Mouse (Mus musculus) forebrain, postnatal 0 days (tissue): ENCODE measurements around the gene Osbpl11. TPM values are rescaled to one million over a fixed set of nuclear protein-coding genes. Genes with fewer than 3 reads are reported as not detected.
"Not testable (repeated sequence)": the region's sequence is repeated elsewhere in the genome, so short reads cannot be mapped to it uniquely, and the experiment has no call there.

Experiments used
- ATAC-seq: fragments of 200-750 bp; cut with Nextera tagmentation; 2 replicates; pipeline ENCODE4 v1.8.0; 2017; ENCODE audit warnings: mild to moderate bottlenecking, moderate library complexity
- DNase-seq: peaks from one replicate; pipeline ENCODE4 v3.0.0-alpha.2; 2015
- H3K27ac ChIP-seq: fragments of 300-500 bp; sonication (generic); 2 replicates; pipeline ENCODE4 v1.5.1; 2014; ENCODE audit warnings: low read depth, mild to moderate bottlenecking, antibody characterized with exemption, low read length, moderate library complexity, mixed read lengths
- H3K27me3 ChIP-seq: fragments of 300-500 bp; sonication (generic); 2 replicates; pipeline ENCODE4 v1.6.1; 2014; ENCODE audit warnings: mild to moderate bottlenecking, low read length, mixed read lengths; ENCODE audit not compliant: insufficient read depth
- H3K36me3 ChIP-seq: fragments of 300-500 bp; sonication (generic); 2 replicates; pipeline ENCODE4 v1.6.1; 2014; ENCODE audit warnings: mild to moderate bottlenecking, moderate library complexity; ENCODE audit not compliant: insufficient read depth
- H3K4me1 ChIP-seq: fragments of 300-500 bp; sonication (generic); 2 replicates; pipeline ENCODE4 v1.6.1; 2014; ENCODE audit warnings: antibody characterized with exemption; ENCODE audit not compliant: insufficient read depth
- H3K4me2 ChIP-seq: fragments of 300-500 bp; sonication (generic); 2 replicates; pipeline ENCODE4 v1.6.1; 2014; ENCODE audit warnings: low read depth, mild to moderate bottlenecking, moderate library complexity
- H3K4me3 ChIP-seq: fragments of 300-500 bp; sonication (generic); 2 replicates; pipeline ENCODE4 v1.5.1; 2014; ENCODE audit warnings: low read depth, low read length, mixed read lengths
- H3K9ac ChIP-seq: fragments of 300-500 bp; sonication (generic); 2 replicates; pipeline ENCODE4 v1.6.1; 2014; ENCODE audit warnings: mild to moderate bottlenecking
- H3K9me3 ChIP-seq: fragments of 300-500 bp; sonication (generic); 2 replicates; pipeline ENCODE4 v1.6.1; 2016; ENCODE audit warnings: low read length
- CTCF ChIP-seq: sonication (generic); IDR thresholded peaks from 2 replicates; pipeline ENCODE4 v1.5.1; 2016; ENCODE audit warnings: antibody characterized with exemption, control low read depth, low read depth
- WGBS: fragments of 180-500 bp; shearing (Covaris S2); extraction: QIAGEN DNeasy Blood & Tissue Kit; methylation state at CpG from one replicate; pipeline ENCODE4 v1.1.7; 2014; 5-methylcytosine and 5-hydroxymethylcytosine counted together
- polyA plus RNA-seq: library from polyadenylated mRNA; unstranded; fragments of >200 nt; fragmentation: Nextera tagmentation; extraction: Ambion mirVana; gene quantifications from 2 replicates; pipeline ENCODE4 v1.2.1, GENCODE M21; 2015
- total RNA-seq: library from RNA; depleted of rRNA; stranded (reverse); fragments of >200 nt; gene quantifications from 2 replicates; pipeline ENCODE4 v1.2.3, GENCODE M21; 2014

The Osbpl11 gene
- total and polyA plus RNA-seq, 2 experiments from 2014 or later, result 13.3 to 23.5 TPM

- H3K27ac ChIP-seq, result no peak overlapping the region
- TF ChIP-seq CTCF, result peak; percentile 58
- H3K9ac ChIP-seq, result no peak overlapping the region
- H3K36me3 ChIP-seq, result no peaks in the 10 kb centered on the region
- H3K4me1 ChIP-seq, result no peaks in the 10 kb centered on the region
- no peaks in the 10 kb centered on the region for H3K27me3 ChIP-seq
- no peak overlapping the region for H3K4me2 ChIP-seq
- WGBS, result 52% methylated on average over 5 of the region's 5 CpGs
- DNase-seq, result no peak
- no peak overlapping the region for H3K4me3 ChIP-seq
- no peak for ATAC-seq
- no peaks in the 10 kb centered on the region for H3K9me3 ChIP-seq
Observed at GRCm38 (mm10) chr16:33167537-33167936, 17.3 kb upstream of the Osbpl11 start.

DNA sequence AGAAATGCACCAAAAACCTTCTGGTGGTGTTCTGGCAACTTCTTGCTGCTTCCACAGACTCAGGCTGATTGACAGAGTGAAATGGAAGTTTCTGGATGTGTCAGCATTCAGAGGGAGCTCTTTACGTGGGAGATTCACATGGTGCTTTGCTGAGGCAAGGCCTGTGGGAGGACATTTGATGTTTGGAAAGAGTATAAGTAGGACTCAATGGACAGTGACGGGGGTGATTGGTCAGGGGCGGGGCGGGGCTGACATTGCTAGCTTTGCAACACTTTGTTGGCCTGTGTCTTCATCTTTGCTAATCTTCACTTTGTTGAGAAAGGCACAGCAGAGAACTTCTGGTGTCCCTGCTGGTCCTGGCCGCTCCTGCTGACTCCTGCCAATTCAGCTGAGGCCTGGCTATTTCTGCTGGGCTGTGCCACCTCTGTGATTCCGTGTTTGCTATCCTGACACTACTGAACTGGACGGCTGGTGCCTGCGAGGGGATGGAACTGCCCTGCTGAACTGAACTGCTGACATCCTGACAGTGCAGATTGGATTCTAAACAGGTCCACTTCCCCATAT lies 15.3 kb upstream of the Osbpl11 start:
- no peak overlapping the region for H3K4me3 ChIP-seq
- no peaks in the 10 kb centered on the region for H3K9me3 ChIP-seq
- ATAC-seq (no peak), DNase-seq (no peak)
- no peaks in the 10 kb centered on the region for H3K36me3 ChIP-seq
- no peaks in the 10 kb centered on the region for H3K4me1 ChIP-seq
- no peak for TF ChIP-seq CTCF
- no peaks in the 10 kb centered on the region for H3K27me3 ChIP-seq
- H3K4me2 ChIP-seq, result no peak overlapping the region
- 61% methylated on average over 8 of the region's 8 CpGs for WGBS
- no peak overlapping the region for H3K9ac ChIP-seq
- no peak overlapping the region for H3K27ac ChIP-seq

GRCm38 (mm10) chr16:33170716-33171587 lies 13.9 kb upstream of the Osbpl11 start:
- no peak overlapping the region for H3K27ac ChIP-seq
- no peak for ATAC-seq
- no peak overlapping the region for H3K4me3 ChIP-seq
- 72% methylated on average over 9 of the region's 9 CpGs for WGBS
- H3K4me2 ChIP-seq, result no peak overlapping the region
- H3K27me3 ChIP-seq, result no peaks in the 10 kb centered on the region
- no peaks in the 10 kb centered on the region for H3K36me3 ChIP-seq
- H3K4me1 ChIP-seq, result no peaks in the 10 kb centered on the region
- no peak overlapping the region for H3K9ac ChIP-seq
- TF ChIP-seq CTCF, result no peak
- no peak for DNase-seq
- H3K9me3 ChIP-seq, result no peaks in the 10 kb centered on the region

GRCm38 (mm10) chr16:33171800-33172199 lies 13.1 kb upstream of the Osbpl11 start:
- DNase-seq, result peak; percentile 55
- Histone ChIP-seq H3K27ac (no peak overlapping the region), H3K27me3 (no peaks in the 10 kb centered on the region), H3K9ac (no peak overlapping the region), H3K36me3 (no peaks in the 10 kb centered on the region), H3K9me3 (no peaks in the 10 kb centered on the region), H3K4me2 (no peak overlapping the region), H3K4me1 (no peaks in the 10 kb centered on the region), H3K4me3 (no peak overlapping the region)
- WGBS, result 65% methylated on average over 6 of the region's 6 CpGs
- ATAC-seq, result peak; percentile 45; the same call in 1 of the 2 replicates
- no peak for TF ChIP-seq CTCF

GRCm38 (mm10) chr16:33173151-33173550 lies 11.7 kb upstream of the Osbpl11 start:
- no peak for TF ChIP-seq CTCF
- 74% methylated on average over 5 of the region's 5 CpGs for WGBS

DNA sequence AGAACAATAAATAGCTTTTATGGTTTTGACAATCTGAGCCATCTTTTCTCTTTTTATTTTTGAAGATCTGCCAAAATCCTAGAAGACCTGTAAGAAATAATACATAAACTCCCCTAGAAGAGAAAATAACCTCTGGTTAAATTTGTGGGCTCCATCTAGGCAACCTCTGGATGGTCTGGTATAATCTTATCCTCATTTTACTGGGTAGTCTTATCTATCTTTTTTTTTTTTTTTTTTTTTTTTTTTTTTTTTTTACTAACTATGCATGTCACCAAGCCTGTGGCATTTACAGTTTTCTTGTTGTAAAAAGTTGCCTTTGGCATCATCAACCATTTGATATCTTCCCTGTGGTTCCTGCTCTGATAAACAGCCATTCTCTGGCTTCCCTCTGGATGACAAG lies 10.2 kb upstream of the Osbpl11 start:
- DNase-seq, result no peak
- Histone ChIP-seq H3K27me3 (no peaks in the 10 kb centered on the region), H3K9me3 (no peaks in the 10 kb centered on the region), H3K36me3 (no peaks in the 10 kb centered on the region), H3K4me1 (no peaks in the 10 kb centered on the region), H3K4me3 (no peak overlapping the region), H3K27ac (no peak overlapping the region), H3K4me2 (no peak overlapping the region), H3K9ac (no peak overlapping the region)
- no peak for TF ChIP-seq CTCF
- no peak for ATAC-seq

More at GRCm38 (mm10) chr16:33173151-33173550, 11.7 kb upstream of the Osbpl11 start:
- H3K9ac ChIP-seq, result no peak overlapping the region
- H3K4me1 ChIP-seq, result no peaks in the 10 kb centered on the region
- H3K4me3 ChIP-seq, result no peak overlapping the region
- no peaks in the 10 kb centered on the region for H3K9me3 ChIP-seq
- no peaks in the 10 kb centered on the region for H3K36me3 ChIP-seq
- no peak overlapping the region for H3K4me2 ChIP-seq
- H3K27me3 ChIP-seq, result no peaks in the 10 kb centered on the region
- no peak overlapping the region for H3K27ac ChIP-seq
- DNase-seq (no peak), ATAC-seq (no peak)

DNA sequence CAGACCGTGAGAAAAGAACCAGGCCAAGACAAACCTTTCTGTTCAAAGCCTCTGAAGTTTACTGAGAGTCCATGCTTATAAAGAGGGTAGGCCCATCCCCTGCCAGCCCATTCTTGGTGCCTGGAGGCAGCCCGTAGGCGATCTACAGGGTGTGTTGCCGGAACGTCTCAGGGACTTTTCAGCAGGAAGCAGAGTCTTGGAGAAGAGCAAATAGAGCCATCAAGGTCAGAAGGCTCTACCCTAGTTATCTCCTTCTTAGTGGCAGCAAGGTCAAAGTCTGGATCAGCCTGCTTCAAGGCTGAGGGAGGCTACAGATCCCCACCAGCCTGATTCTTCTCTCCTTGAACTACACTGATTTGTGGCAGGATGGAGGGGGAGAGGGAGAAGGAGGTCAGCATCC lies 8.0 kb upstream of the Osbpl11 start:
- H3K27me3 ChIP-seq, H3K27ac ChIP-seq, ATAC-seq, DNase-seq, H3K9me3 ChIP-seq, H3K4me1 ChIP-seq, H3K4me2 ChIP-seq, H3K36me3 ChIP-seq, H3K4me3 ChIP-seq, H3K9ac ChIP-seq: not testable (repeated sequence)
- WGBS, result 86% methylated on average over 5 of the region's 5 CpGs
